Mouse (Mus musculus): Measurements from ENCODE around the gene Mpp4.

GRCm38 (mm10) chr1:59101020-59101419 is 62.2 kb downstream of the Mpp4 start:
- TF ChIP-seq CTCF (IDR thresholded peaks at IDR 0.05; ENCODE audit: low read depth, low read length) = no peak
- TF ChIP-seq TAL1 (conservative IDR thresholded peaks at IDR 0.05; ENCODE audit: low read depth, low read length) = no peak
- TF ChIP-seq POLR2AphosphoS5 (IDR thresholded peaks at IDR 0.05; ENCODE audit: insufficient replicate concordance, low read depth, low read length) = no peak
- TF ChIP-seq GATA1 (IDR thresholded peaks at IDR 0.05; ENCODE audit: borderline replicate concordance, low read length) = no peak
- no peak for TF ChIP-seq GATA2 (IDR thresholded peaks at IDR 0.05; ENCODE audit: borderline replicate concordance, low read depth, low read length)

Data from G1E (cell line).